Mouse (Mus musculus): ENCODE measurements around the gene Cdc42ep3. TPM values are rescaled to one million over a fixed set of nuclear protein-coding genes. Genes with fewer than 3 reads are reported as not detected.

The Cdc42ep3 gene
- total and polyA plus RNA-seq, 3 experiments = 0.11 TPM; not detected in 2

- H3K36me3 ChIP-seq (replicated peaks) = no peaks in the 10 kb centered on the region
- H3K4me3 ChIP-seq (ENCODE audit: low read depth, low read length) = no peak overlapping the region
- TF ChIP-seq POLR2AphosphoS5 (IDR thresholded peaks at IDR 0.05; ENCODE audit: insufficient replicate concordance, low read depth, low read length) (no peak), TAL1 (conservative IDR thresholded peaks at IDR 0.05; ENCODE audit: low read depth, low read length) (no peak), CTCF (IDR thresholded peaks at IDR 0.05; ENCODE audit: low read depth, low read length) (no peak), GATA1 (IDR thresholded peaks at IDR 0.05; ENCODE audit: borderline replicate concordance, low read length) (no peak), GATA2 (IDR thresholded peaks at IDR 0.05; ENCODE audit: borderline replicate concordance, low read depth, low read length) (no peak)
- H3K27me3 ChIP-seq (ENCODE audit: insufficient read depth, low read length) = no peaks in the 10 kb centered on the region
- peaks cover 42% of the 10 kb centered on the region for H3K9me3 ChIP-seq (replicated peaks)
- ATAC-seq (ENCODE audit: extremely low read depth, insufficient number of reproducible peaks, low FRiP score, poor library complexity, severe bottlenecking) = no peak
- no peaks in the 10 kb centered on the region for H3K4me1 ChIP-seq (ENCODE audit: insufficient read depth, low read depth, low read length)
- DNase-seq (ENCODE audit: low spot score) = no peak
Measured at GRCm38 (mm10) chr17:79347291-79347690, 7.6 kb downstream of the Cdc42ep3 start.

GRCm38 (mm10) chr17:79345001-79345709, 9.7 kb downstream of the Cdc42ep3 start:
- Histone ChIP-seq H3K9me3 (replicated peaks) (peaks cover 37% of the 10 kb centered on the region), H3K4me3 (ENCODE audit: low read depth, low read length) (no peak overlapping the region), H3K27me3 (ENCODE audit: insufficient read depth, low read length) (no peaks in the 10 kb centered on the region), H3K36me3 (replicated peaks) (no peaks in the 10 kb centered on the region), H3K4me1 (ENCODE audit: insufficient read depth, low read depth, low read length) (no peaks in the 10 kb centered on the region)
- TF ChIP-seq POLR2AphosphoS5 (IDR thresholded peaks at IDR 0.05; ENCODE audit: insufficient replicate concordance, low read depth, low read length) = no peak
- DNase-seq (ENCODE audit: low spot score) = no peak
- ATAC-seq (ENCODE audit: extremely low read depth, insufficient number of reproducible peaks, low FRiP score, poor library complexity, severe bottlenecking) = no peak

- Histone ChIP-seq H3K36me3 (replicated peaks) (no peaks in the 10 kb centered on the region), H3K9me3 (replicated peaks) (peaks cover 34% of the 10 kb centered on the region), H3K4me3 (ENCODE audit: low read depth, low read length) (no peak overlapping the region), H3K4me1 (ENCODE audit: insufficient read depth, low read depth, low read length) (no peaks in the 10 kb centered on the region), H3K27me3 (ENCODE audit: insufficient read depth, low read length) (no peaks in the 10 kb centered on the region)
- DNase-seq (ENCODE audit: low spot score) (no peak), ATAC-seq (ENCODE audit: extremely low read depth, insufficient number of reproducible peaks, low FRiP score, poor library complexity, severe bottlenecking) (no peak)
- no peak for TF ChIP-seq GATA2 (IDR thresholded peaks at IDR 0.05; ENCODE audit: borderline replicate concordance, low read depth, low read length)
- no peak for TF ChIP-seq CTCF (IDR thresholded peaks at IDR 0.05; ENCODE audit: low read depth, low read length)
- TF ChIP-seq GATA1 (IDR thresholded peaks at IDR 0.05; ENCODE audit: borderline replicate concordance, low read length) = no peak
Measured at GRCm38 (mm10) chr17:79343334-79343946, 11.5 kb downstream of the Cdc42ep3 start.

- Histone ChIP-seq H3K4me1 (ENCODE audit: insufficient read depth, low read depth, low read length) (no peaks in the 10 kb centered on the region), H3K9me3 (replicated peaks) (peaks cover 38% of the 10 kb centered on the region), H3K4me3 (ENCODE audit: low read depth, low read length) (no peak overlapping the region), H3K27me3 (ENCODE audit: insufficient read depth, low read length) (no peaks in the 10 kb centered on the region), H3K36me3 (replicated peaks) (no peaks in the 10 kb centered on the region)
- TF ChIP-seq TAL1 (conservative IDR thresholded peaks at IDR 0.05; ENCODE audit: low read depth, low read length) (no peak), GATA2 (IDR thresholded peaks at IDR 0.05; ENCODE audit: borderline replicate concordance, low read depth, low read length) (no peak), CTCF (IDR thresholded peaks at IDR 0.05; ENCODE audit: low read depth, low read length) (no peak), POLR2AphosphoS5 (IDR thresholded peaks at IDR 0.05; ENCODE audit: insufficient replicate concordance, low read depth, low read length) (no peak), GATA1 (IDR thresholded peaks at IDR 0.05; ENCODE audit: borderline replicate concordance, low read length) (no peak)
- no peak for ATAC-seq (ENCODE audit: extremely low read depth, insufficient number of reproducible peaks, low FRiP score, poor library complexity, severe bottlenecking)
- DNase-seq (ENCODE audit: low spot score) = no peak
Measured at GRCm38 (mm10) chr17:79342639-79343333, 12.1 kb downstream of the Cdc42ep3 start.

- Histone ChIP-seq H3K36me3 (replicated peaks) (no peaks in the 10 kb centered on the region), H3K4me1 (ENCODE audit: insufficient read depth, low read depth, low read length) (no peaks in the 10 kb centered on the region), H3K9me3 (replicated peaks) (peaks cover 46% of the 10 kb centered on the region), H3K4me3 (ENCODE audit: low read depth, low read length) (no peak overlapping the region), H3K27me3 (ENCODE audit: insufficient read depth, low read length) (no peaks in the 10 kb centered on the region)
- DNase-seq (ENCODE audit: low spot score) = no peak
- no peak for ATAC-seq (ENCODE audit: extremely low read depth, insufficient number of reproducible peaks, low FRiP score, poor library complexity, severe bottlenecking)
- TF ChIP-seq GATA2 (IDR thresholded peaks at IDR 0.05; ENCODE audit: borderline replicate concordance, low read depth, low read length) (no peak), POLR2AphosphoS5 (IDR thresholded peaks at IDR 0.05; ENCODE audit: insufficient replicate concordance, low read depth, low read length) (no peak), GATA1 (IDR thresholded peaks at IDR 0.05; ENCODE audit: borderline replicate concordance, low read length) (no peak)
Measured at GRCm38 (mm10) chr17:79341946-79342470, 12.9 kb downstream of the Cdc42ep3 start.

- no peaks in the 10 kb centered on the region for H3K4me1 ChIP-seq (ENCODE audit: insufficient read depth, low read depth, low read length)
Measured at GRCm38 (mm10) chr17:79337494-79337893, 17.4 kb downstream of the Cdc42ep3 start.

More at GRCm38 (mm10) chr17:79337494-79337893, 17.4 kb downstream of the Cdc42ep3 start:
- Histone ChIP-seq H3K27me3 (ENCODE audit: insufficient read depth, low read length) (no peaks in the 10 kb centered on the region), H3K36me3 (replicated peaks) (no peaks in the 10 kb centered on the region), H3K9me3 (replicated peaks) (peaks cover 54% of the 10 kb centered on the region), H3K4me3 (ENCODE audit: low read depth, low read length) (no peak overlapping the region)
- no peak for DNase-seq (ENCODE audit: low spot score)
- no peak for ATAC-seq (ENCODE audit: extremely low read depth, insufficient number of reproducible peaks, low FRiP score, poor library complexity, severe bottlenecking)
- TF ChIP-seq POLR2AphosphoS5 (IDR thresholded peaks at IDR 0.05; ENCODE audit: insufficient replicate concordance, low read depth, low read length) (no peak), CTCF (IDR thresholded peaks at IDR 0.05; ENCODE audit: low read depth, low read length) (no peak), GATA1 (IDR thresholded peaks at IDR 0.05; ENCODE audit: borderline replicate concordance, low read length) (no peak), TAL1 (conservative IDR thresholded peaks at IDR 0.05; ENCODE audit: low read depth, low read length) (no peak), GATA2 (IDR thresholded peaks at IDR 0.05; ENCODE audit: borderline replicate concordance, low read depth, low read length) (no peak)

Measured in G1E (cell line).